Mouse (Mus musculus) left cerebral cortex, postnatal 25 days (tissue): ENCODE results near the gene Hsd17b14. TPM values are rescaled to one million over a fixed set of nuclear protein-coding genes. Genes with fewer than 3 reads are reported as not detected.

ENCODE experiments used
- DNase-seq, 2 experiments: peaks; one replicate each; pipeline ENCODE4 v3.0.0; 2022; ENCODE audit warnings: low spot score in 2 of 2, mixed read lengths in 1 of 2
- intact Hi-C: fragments of 180-260 bp; cut with DNase I; formaldehyde crosslinking; loops from one replicate; pipeline ENCODE4 v1.15.1; 2025
- total RNA-seq, 2 experiments: library from RNA; stranded (reverse); gene quantifications; 2 replicates each; pipeline ENCODE4 v1.2.3; 2021

Gene Hsd17b14
- total RNA-seq, 2 experiments from 2014 or later = 0.25 TPM; not detected in 1

GRCm38 (mm10) chr7:45593118-45593815 is 38.6 kb downstream of the Hsd17b14 start:
- intact Hi-C loops = loop anchor here (2.0 to 5.0 kb wide), 2 partner anchors 32 to 89 kb away; partner anchors contain the start of gene Ntn5
- DNase-seq = peak; percentile 68 to 80

- intact Hi-C loops = loop anchor here (2.0 kb wide), 1 partner anchor 16 kb away; no protein-coding TSS in a partner anchor
Measured at GRCm38 (mm10) chr7:45595176-45595575, 40.5 kb downstream of the Hsd17b14 start.

DNA sequence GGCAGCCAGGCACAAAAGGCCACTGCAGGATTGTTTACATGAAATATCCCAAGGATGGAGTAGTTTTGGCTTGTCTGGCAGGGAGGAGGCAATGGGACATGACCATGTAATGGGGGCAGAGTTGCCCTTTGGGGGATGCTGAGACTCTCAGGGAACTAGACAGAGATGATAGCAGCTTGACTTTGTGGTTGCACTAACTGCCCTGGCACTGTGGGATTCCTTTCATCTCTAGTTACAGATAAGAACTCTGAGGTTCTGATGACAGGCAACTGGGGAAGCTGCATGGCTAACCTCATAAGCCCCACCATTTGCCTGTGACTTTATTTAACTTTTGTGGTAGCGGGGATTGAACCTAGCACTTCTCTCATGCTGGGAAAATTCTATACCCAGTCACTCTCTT is 41.4 kb downstream of the Hsd17b14 start:
- intact Hi-C loops = no loop called here
- no peak for DNase-seq

More at GRCm38 (mm10) chr7:45595176-45595575, 40.5 kb downstream of the Hsd17b14 start:
- DNase-seq = no peak

GRCm38 (mm10) chr7:45597013-45597412 is 42.3 kb downstream of the Hsd17b14 start:
- no peak for DNase-seq
- intact Hi-C loops = no loop called here

GRCm38 (mm10) chr7:45597527-45597926 is 42.8 kb downstream of the Hsd17b14 start:
- DNase-seq = no peak
- intact Hi-C loops = no loop called here

DNA sequence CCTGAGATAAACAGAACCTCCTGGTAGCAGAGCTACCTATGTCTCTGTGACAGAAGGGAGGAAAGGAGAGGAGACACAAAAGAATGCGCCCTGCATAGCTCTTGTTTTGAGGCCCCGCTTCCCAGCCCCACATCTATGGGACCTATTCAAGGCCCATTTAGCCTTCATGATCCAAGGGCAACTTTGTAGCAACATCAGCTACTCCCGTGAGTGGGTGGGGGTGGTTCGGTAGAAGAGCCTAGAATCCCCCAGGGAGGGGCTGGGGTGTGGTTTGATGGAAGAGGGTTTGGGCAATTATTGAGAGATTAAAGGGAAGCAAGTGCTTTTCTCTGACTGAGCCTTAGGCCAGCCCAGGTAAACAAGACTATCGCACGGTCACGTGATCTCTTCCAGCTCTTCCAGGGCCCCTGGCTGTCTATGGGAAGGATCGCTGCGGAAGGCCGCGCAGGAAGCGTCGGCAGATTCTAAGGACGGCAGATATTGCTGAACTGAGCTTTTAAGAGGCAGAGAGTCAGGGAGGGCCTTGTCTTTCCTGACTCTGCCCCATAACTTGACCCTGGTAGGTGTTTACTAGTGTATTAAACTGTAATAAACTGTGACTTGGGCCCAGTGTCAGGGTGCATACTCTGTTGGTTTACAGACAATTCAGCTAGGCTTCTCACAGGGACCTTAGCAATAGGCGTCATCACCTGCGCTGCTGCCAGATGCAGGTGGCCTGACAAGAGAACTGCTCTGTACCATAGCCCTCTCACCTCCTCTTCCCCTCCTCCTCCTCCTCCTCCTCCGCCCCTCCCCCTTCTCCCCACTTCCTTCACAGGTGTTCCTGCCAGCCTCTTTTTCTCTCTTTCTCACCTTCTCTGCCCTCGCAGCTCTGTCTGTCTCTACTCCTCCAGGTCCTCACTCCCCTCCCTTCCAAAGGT is 44.5 kb downstream of the Hsd17b14 start:
- DNase-seq = no peak
- intact Hi-C loops = no loop called here

GRCm38 (mm10) chr7:45605704-45606289 is 51.1 kb downstream of the Hsd17b14 start:
- DNase-seq = no peak
- intact Hi-C loops = loop anchor here (5.0 kb wide), 1 partner anchor 77 kb away; the partner anchor contains the start of gene Ntn5

GRCm38 (mm10) chr7:45609511-45609910 is 54.8 kb downstream of the Hsd17b14 start:
- no peak for DNase-seq
- intact Hi-C loops = loop anchor here (5.0 kb wide), 1 partner anchor 73 kb away; the partner anchor contains the start of gene Ntn5

DNA sequence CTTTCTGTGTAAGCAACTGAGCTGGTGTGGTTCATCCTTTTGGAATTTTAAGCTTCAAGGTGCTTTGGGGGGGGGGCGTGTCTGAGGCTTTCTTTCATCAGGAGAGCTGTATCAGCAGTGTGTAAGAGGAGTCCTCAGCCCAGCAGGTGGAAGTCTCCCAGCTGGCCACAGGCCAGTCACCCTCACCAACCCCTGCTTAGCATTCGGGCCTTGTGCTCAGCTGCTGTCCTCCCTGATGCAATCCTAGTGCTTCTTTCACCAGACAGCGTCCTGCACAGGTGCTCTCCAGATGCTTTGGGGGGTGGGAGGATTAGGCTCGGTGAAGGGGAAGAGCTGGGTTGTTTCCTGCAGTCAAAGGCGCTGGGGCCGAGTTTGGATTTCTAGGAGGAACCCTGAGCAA is 61.6 kb downstream of the Hsd17b14 start:
- intact Hi-C loops = no loop called here
- DNase-seq = no peak

DNA sequence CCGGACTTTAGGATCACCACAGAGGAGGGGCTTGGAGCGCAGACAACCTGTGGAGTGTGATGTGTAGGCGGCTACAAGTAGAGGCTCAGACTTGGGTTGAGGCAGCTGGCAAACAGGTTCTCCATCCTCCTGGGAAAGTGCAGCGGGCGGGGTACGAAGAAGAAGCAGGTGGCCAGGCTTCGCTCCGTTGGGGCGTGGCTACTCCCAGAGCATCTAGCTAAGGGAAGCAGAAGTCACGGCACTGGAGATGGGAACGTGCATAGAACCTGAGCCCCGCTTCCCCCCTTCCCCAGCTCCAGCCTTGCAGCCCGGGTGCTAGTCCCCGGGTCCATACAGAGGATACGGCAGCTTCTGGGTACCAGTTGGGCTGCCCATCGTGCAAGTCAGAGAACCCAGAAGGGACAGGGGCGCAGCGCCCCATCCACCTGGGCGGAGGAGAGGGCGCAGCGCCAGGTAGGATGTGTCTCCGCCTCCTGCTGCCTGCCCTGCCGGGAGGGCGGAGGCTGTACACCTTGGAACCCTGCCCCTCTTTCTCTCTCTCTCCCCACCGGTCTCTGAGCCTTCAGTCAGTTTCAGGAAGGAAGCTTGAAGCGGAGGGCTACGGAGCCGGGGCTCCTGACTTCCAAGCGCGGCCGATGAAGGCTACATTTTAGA is 62.5 kb downstream of the Hsd17b14 start, which contains the start of gene Fut1:
Gene Fut1 (plus strand): TSS at position 248 of the 654 bp plus-strand sequence.
- intact Hi-C loops = no loop called here
- DNase-seq = peak; percentile 30 to 39

Other genes starting within 250 kb of the Hsd17b14 start
- 10 to 100 TPM; 13.2 to 24.9 TPM for gene Trpm4, start 221.1 kb upstream of the Hsd17b14 start, total RNA-seq
- under 1 TPM; 0.23 to 0.94 TPM for gene Hrc, start 219.6 kb upstream of the Hsd17b14 start, total RNA-seq
- gene Ppfia3, start 187.9 kb upstream of the Hsd17b14 start, total RNA-seq = 100 to 1,000 TPM; 151 to 152 TPM
- gene Lin7b, start 184.3 kb upstream of the Hsd17b14 start, total RNA-seq = 100 to 1,000 TPM; 170 to 176 TPM
- 100 to 1,000 TPM; 341 to 386 TPM for gene Snrnp70, start 159.2 kb upstream of the Hsd17b14 start, total RNA-seq
- not detected for gene Kcna7, start 149.2 kb upstream of the Hsd17b14 start, total RNA-seq
- gene Ntf5, start 141.2 kb upstream of the Hsd17b14 start, total RNA-seq = under 1 TPM in 1 of 2 experiments, not detected in 1; 0.16 TPM
- gene Lhb, start 134.1 kb upstream of the Hsd17b14 start, total RNA-seq = not detected
- 10 to 100 TPM; 15.7 to 16.5 TPM for gene Gys1, start 120.0 kb upstream of the Hsd17b14 start, total RNA-seq
- gene Ruvbl2, start 116.8 kb upstream of the Hsd17b14 start, total RNA-seq = 10 to 100 TPM; 30.4 to 33.0 TPM
- gene Ftl1, start 95.0 kb upstream of the Hsd17b14 start, total RNA-seq = 100 to 1,000 TPM; 207 to 225 TPM
- gene Bax, start 88.0 kb upstream of the Hsd17b14 start, total RNA-seq = 10 to 100 TPM; 67.0 to 69.8 TPM
- gene Tulp2, start 73.0 kb upstream of the Hsd17b14 start, total RNA-seq = not detected
- gene Gm45808, start 68.1 kb upstream of the Hsd17b14 start, total RNA-seq = under 1 TPM in 1 of 2 experiments, not detected in 1; 0.73 TPM
- gene Dhdh, start 66.1 kb upstream of the Hsd17b14 start, total RNA-seq = 1 to 10 TPM; 2.7 to 4.0 TPM
- 100 to 1,000 TPM; 103 to 105 TPM for gene Nucb1, start 44.5 kb upstream of the Hsd17b14 start, total RNA-seq
- 10 to 100 TPM; 22.0 to 22.2 TPM for gene Ppp1r15a, start 28.6 kb upstream of the Hsd17b14 start, total RNA-seq
- gene Plekha4, start 28.6 kb upstream of the Hsd17b14 start, total RNA-seq = 1 to 10 TPM; 1.2 to 2.7 TPM
- 10 to 100 TPM; 23.0 to 23.6 TPM for gene Bcat2, start 15.3 kb downstream of the Hsd17b14 start, total RNA-seq
- not detected for gene Fgf21, start 60.6 kb downstream of the Hsd17b14 start, total RNA-seq
- under 1 TPM in 1 of 2 experiments, not detected in 1; 0.21 TPM for gene Fut1, start 62.4 kb downstream of the Hsd17b14 start, total RNA-seq
- gene Izumo1, start 66.9 kb downstream of the Hsd17b14 start, total RNA-seq = not detected
- 1 to 10 TPM; 8.1 to 8.2 TPM for gene Rasip1, start 72.6 kb downstream of the Hsd17b14 start, total RNA-seq
- 1 to 10 TPM; 2.4 to 3.6 TPM for gene Mamstr, start 85.1 kb downstream of the Hsd17b14 start, total RNA-seq
- gene Fut2, start 111.5 kb downstream of the Hsd17b14 start, total RNA-seq = under 1 TPM in 1 of 2 experiments, not detected in 1; 0.21 TPM
- 1 to 10 TPM; 3.4 to 3.5 TPM for gene Ntn5, start 129.1 kb downstream of the Hsd17b14 start, total RNA-seq
- under 1 TPM; 0.37 to 0.48 TPM for gene Sec1, start 139.5 kb downstream of the Hsd17b14 start, total RNA-seq
- gene Car11, start 144.9 kb downstream of the Hsd17b14 start, total RNA-seq = 100 to 1,000 TPM; 184 to 223 TPM
- 100 to 1,000 TPM in 1 of 2 experiments, 10 to 100 TPM in 1; 66.2 to 147 TPM for gene Dbp, start 150.2 kb downstream of the Hsd17b14 start, total RNA-seq
- gene Rpl18, start 160.6 kb downstream of the Hsd17b14 start, total RNA-seq = 100 to 1,000 TPM; 315 to 323 TPM
- 10 to 100 TPM; 29.7 to 29.8 TPM for gene Sphk2, start 163.1 kb downstream of the Hsd17b14 start, total RNA-seq
- gene Fam83e, start 166.3 kb downstream of the Hsd17b14 start, total RNA-seq = under 1 TPM; 0.11 to 0.23 TPM
- not detected for gene Spaca4, start 170.9 kb downstream of the Hsd17b14 start, total RNA-seq
- 100 to 1,000 TPM; 220 to 235 TPM for gene Lmtk3, start 228.8 kb downstream of the Hsd17b14 start, total RNA-seq
- gene Sult2b1, start 229.8 kb downstream of the Hsd17b14 start, total RNA-seq = 10 to 100 TPM in 1 of 2 experiments, 1 to 10 TPM in 1; 8.6 to 12.4 TPM